Mouse (Mus musculus) layer of hippocampus, adult 2 months (tissue): ENCODE data around the gene Atf6. TPM values are rescaled to one million over a fixed set of nuclear protein-coding genes. Genes with fewer than 3 reads are reported as not detected.

Source experiments
- DNase-seq, 2 experiments: peaks; one replicate each; pipeline ENCODE4 v3.0.0; 2022; ENCODE audit warnings: low spot score in 2 of 2
- H3K27ac ChIP-seq: fragments of 200-600 bp; 2 replicates; pipeline ENCODE4 v1.8.1; 2022
- H3K4me3 ChIP-seq: fragments of 200-600 bp; 2 replicates; pipeline ENCODE4 v1.8.1; 2022; ENCODE audit warnings: mild to moderate bottlenecking
- CTCF ChIP-seq: fragments of 200-600 bp; conservative IDR thresholded peaks from 2 replicates; pipeline ENCODE4 v1.8.1; 2022; ENCODE audit warnings: antibody characterized with exemption, mild to moderate bottlenecking, moderate library complexity
- total RNA-seq, 2 experiments: library from RNA; stranded (reverse); gene quantifications; 2 replicates each; pipeline ENCODE4 v1.2.3; 2021

The Atf6 gene
- total RNA-seq, 2 experiments from 2014 or later: 51.2 to 51.3 TPM

- Histone ChIP-seq H3K27ac (0 out of 2 replicates have a peak overlapping the region, but pooled peaks have one; percentile 10), H3K4me3 (no peak overlapping the region)
- TF ChIP-seq CTCF: no peak
- DNase-seq: no peak
Measured at GRCm38 (mm10) chr1:170700496-170701027, 167.0 kb downstream of the Atf6 start.

GRCm38 (mm10) chr1:170699553-170699952, 168.0 kb downstream of the Atf6 start:
- no peak for DNase-seq
- no peak overlapping the region for H3K27ac ChIP-seq
- no peak overlapping the region for H3K4me3 ChIP-seq
- no peak for TF ChIP-seq CTCF

DNA sequence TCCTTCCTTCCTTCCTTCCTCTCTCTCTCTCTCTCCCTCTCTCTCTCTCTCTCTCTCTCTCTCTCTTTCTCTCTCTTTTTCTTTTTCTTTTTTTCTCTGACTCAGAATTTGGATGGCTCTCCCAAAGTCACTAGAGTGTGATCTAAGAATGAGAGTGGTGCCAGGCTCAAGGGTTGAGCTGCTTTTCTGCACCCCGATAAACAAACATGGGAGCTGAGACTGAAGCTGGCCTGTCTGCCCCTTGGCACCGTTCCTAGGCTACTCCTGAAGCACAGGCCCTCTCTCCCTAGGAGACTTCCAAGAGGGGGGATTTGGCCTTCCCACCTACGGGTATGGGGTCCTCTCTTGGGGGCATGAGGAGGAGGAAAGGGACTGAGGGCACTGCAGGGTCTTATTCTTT, 168.8 kb downstream of the Atf6 start:
- Histone ChIP-seq H3K4me3 (no peak overlapping the region), H3K27ac (no peak overlapping the region)
- TF ChIP-seq CTCF: no peak
- DNase-seq: no peak

DNA sequence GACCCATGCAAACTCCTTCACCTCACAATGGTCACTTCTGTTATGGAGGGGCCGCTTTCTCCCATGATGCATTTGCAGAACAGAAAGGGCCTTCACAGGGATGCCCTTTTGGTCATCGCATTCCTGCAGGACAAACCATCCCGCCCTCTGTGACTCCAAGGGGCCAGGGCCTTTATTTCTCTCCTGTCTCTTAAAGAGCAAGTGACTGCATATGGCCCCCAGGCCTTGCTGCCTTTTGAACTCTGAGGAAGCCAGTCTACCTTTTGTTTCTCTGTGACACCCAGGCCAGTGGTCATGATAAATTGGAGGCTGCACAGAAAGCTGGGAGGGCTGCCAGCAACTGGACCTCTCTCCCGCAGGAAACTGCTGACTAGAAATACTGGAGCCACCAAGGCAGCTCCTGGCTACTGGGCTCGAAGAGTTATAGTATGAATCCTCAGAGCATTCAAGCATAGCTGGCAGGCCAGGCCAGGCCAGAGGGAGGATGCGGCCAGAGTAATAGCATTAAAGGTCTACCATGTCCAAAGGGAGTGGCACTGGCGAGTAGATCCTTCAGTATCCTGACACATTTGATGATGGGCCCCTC, 169.7 kb downstream of the Atf6 start:
- Histone ChIP-seq H3K27ac (no peak overlapping the region), H3K4me3 (no peak overlapping the region)
- no peak for DNase-seq
- TF ChIP-seq CTCF: no peak

GRCm38 (mm10) chr1:170696996-170697395, 170.6 kb downstream of the Atf6 start:
- TF ChIP-seq CTCF: no peak
- H3K27ac ChIP-seq: no peak overlapping the region

GRCm38 (mm10) chr1:170695326-170695725, 172.2 kb downstream of the Atf6 start:
- H3K27ac ChIP-seq: peak overlapping the region; percentile 25; the same call in 1 of the 2 replicates
- no peak overlapping the region for H3K4me3 ChIP-seq
- no peak for DNase-seq
- no peak for TF ChIP-seq CTCF

More at GRCm38 (mm10) chr1:170696996-170697395, 170.6 kb downstream of the Atf6 start:
- no peak for DNase-seq
- H3K4me3 ChIP-seq: no peak overlapping the region

- Histone ChIP-seq H3K27ac (peak overlapping the region; percentile 25; the same call in 1 of the 2 replicates), H3K4me3 (no peak overlapping the region)
- DNase-seq: peak; percentile 35 to 51
- no peak for TF ChIP-seq CTCF
Measured at GRCm38 (mm10) chr1:170694821-170695291, 172.7 kb downstream of the Atf6 start.

DNA sequence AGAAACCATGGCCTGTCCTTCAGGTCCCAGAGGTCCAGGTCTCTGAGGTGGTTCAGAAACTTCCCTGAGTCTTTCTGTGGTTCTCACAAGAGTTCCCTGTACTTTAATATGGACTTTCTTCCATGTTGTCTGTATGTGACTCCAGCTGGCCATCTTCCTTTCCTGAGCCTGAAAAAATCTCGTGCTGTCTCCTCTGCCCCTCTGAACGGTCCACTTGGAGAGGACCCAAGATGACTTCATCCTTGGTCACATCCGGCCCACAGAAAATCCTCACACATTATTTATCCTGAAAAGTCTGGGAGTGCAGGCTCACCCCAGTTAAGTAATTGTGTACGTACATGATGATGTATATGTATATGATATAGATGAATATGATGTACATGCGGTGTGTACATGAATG, 176.3 kb downstream of the Atf6 start:
- Histone ChIP-seq H3K27ac (no peak overlapping the region), H3K4me3 (no peak overlapping the region)
- no peak for TF ChIP-seq CTCF
- no peak for DNase-seq

- Histone ChIP-seq H3K4me3 (no peak overlapping the region), H3K27ac (no peak overlapping the region)
- no peak for DNase-seq
- no peak for TF ChIP-seq CTCF
Measured at GRCm38 (mm10) chr1:170689773-170690172, 177.8 kb downstream of the Atf6 start.

DNA sequence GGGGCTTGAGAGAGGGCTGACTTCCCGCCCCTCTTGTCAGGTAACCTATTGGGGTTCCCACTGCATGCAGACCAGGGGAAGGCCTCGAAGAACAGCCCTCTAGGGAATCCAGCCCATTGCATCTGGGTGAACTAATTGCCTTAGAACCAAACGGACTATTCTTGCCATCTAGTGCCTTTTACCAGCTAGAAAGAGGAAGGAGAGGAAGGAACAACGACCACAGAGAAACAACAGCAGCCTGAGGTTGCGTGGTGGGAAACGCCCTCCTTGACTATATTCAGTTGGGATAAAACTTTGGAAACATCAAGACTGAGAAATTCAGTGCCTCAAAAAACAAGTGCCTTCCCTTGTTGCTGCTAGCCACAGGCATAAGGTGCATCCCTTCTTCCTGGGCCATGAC, 183.7 kb downstream of the Atf6 start:
- TF ChIP-seq CTCF: no peak
- Histone ChIP-seq H3K27ac (no peak overlapping the region), H3K4me3 (no peak overlapping the region)
- DNase-seq: no peak

- H3K4me3 ChIP-seq: no peak overlapping the region
- H3K27ac ChIP-seq: peak overlapping the region; percentile 93
- peak; percentile 71 to 76 for DNase-seq
Measured at GRCm38 (mm10) chr1:170679624-170680023, 187.9 kb downstream of the Atf6 start.

GRCm38 (mm10) chr1:170678861-170679260, 188.7 kb downstream of the Atf6 start:
- Histone ChIP-seq H3K4me3 (no peak overlapping the region), H3K27ac (peak overlapping the region; percentile 93)
- no peak for TF ChIP-seq CTCF
- peak; percentile 34 to 38 for DNase-seq

More at GRCm38 (mm10) chr1:170679624-170680023, 187.9 kb downstream of the Atf6 start:
- TF ChIP-seq CTCF: no peak

GRCm38 (mm10) chr1:170677681-170678080, 189.9 kb downstream of the Atf6 start:
- no peak for TF ChIP-seq CTCF
- no peak overlapping the region for H3K4me3 ChIP-seq
- H3K27ac ChIP-seq: peak overlapping the region; percentile 93
- DNase-seq: no peak
